In genomic region chr13:46116576-46116975, GRCm38 (mm10) we compare ENCODE assay signal across 17 mouse cellular contexts.
"Had no signal": no experiment of that assay in that cellular context is flagged by ENCODE, and none has a peak within 500 bp of the region (broad histone marks: within the 10 kb centered on the region; RNA-seq: fewer than 3 reads in every experiment).

No protein-coding gene starts in this region.

- H3K4me1 ChIP-seq: lung, embryonic 15.5 days; megakaryocyte, embryonic 14.5 days; midbrain, embryonic 13.5 days; midbrain, embryonic 15.5 days; neural tube, embryonic 12.5 days; stomach, embryonic 15.5 days had no signal

- H3K9me3 ChIP-seq: lung, embryonic 15.5 days; megakaryocyte, embryonic 14.5 days; midbrain, embryonic 13.5 days; midbrain, embryonic 15.5 days; neural tube, embryonic 12.5 days; stomach, embryonic 15.5 days had no signal

- H3K4me2 ChIP-seq: lung, embryonic 15.5 days; midbrain, embryonic 11.5 days; midbrain, embryonic 13.5 days; midbrain, embryonic 15.5 days; neural tube, embryonic 12.5 days; stomach, embryonic 15.5 days had no signal

- H3K9ac ChIP-seq: liver, postnatal 0 days; lung, embryonic 15.5 days; midbrain, embryonic 13.5 days; midbrain, embryonic 15.5 days; neural tube, embryonic 12.5 days; stomach, embryonic 15.5 days had no signal

- ATAC-seq: liver, postnatal 0 days; lung, postnatal 0 days; midbrain, embryonic 13.5 days; midbrain, embryonic 15.5 days had no signal

- H3K27me3 ChIP-seq: lung, embryonic 15.5 days; midbrain, embryonic 13.5 days; midbrain, embryonic 15.5 days; neural tube, embryonic 12.5 days; stomach, embryonic 15.5 days had no signal

- DNase-seq: liver, postnatal 0 days; lung, adult 2 months; lung, postnatal 14 days; lung, postnatal 36 days; thymus, adult 18-20 months; thymus, postnatal 14 days; thymus, postnatal 36 days had no signal

- H3K36me3 ChIP-seq: lung, embryonic 15.5 days; midbrain, embryonic 13.5 days; midbrain, embryonic 15.5 days; neural tube, embryonic 12.5 days; stomach, embryonic 15.5 days had no signal

- H3K27ac ChIP-seq: lung, embryonic 15.5 days; macrophage; midbrain, embryonic 13.5 days; midbrain, embryonic 15.5 days; neural tube, embryonic 12.5 days; stomach, embryonic 15.5 days; stomach, postnatal 0 days had no signal

- H3K4me3 ChIP-seq: lung, embryonic 15.5 days; megakaryocyte, embryonic 14.5 days; midbrain, embryonic 13.5 days; midbrain, embryonic 15.5 days; neural tube, embryonic 12.5 days; stomach, embryonic 15.5 days had no signal
